Mouse (Mus musculus) hindbrain, postnatal 0 days (tissue): Measurements from ENCODE around the gene Txndc15. TPM values are rescaled to one million over a fixed set of nuclear protein-coding genes. Genes with fewer than 3 reads are reported as not detected.
"Not testable (repeated sequence)": the region's sequence is repeated elsewhere in the genome, so short reads cannot be mapped to it uniquely, and the experiment has no call there.

Experiments used
- ATAC-seq: fragments of 200-750 bp; cut with Nextera tagmentation; 2 replicates; pipeline ENCODE4 v1.8.0; 2017; ENCODE audit warnings: mild to moderate bottlenecking, moderate TSS enrichment, moderate library complexity
- DNase-seq: peaks from one replicate; pipeline ENCODE4 v3.0.0-alpha.2; 2015; ENCODE audit warnings: low spot score
- H3K27ac ChIP-seq: fragments of 300-500 bp; sonication (generic); 2 replicates; pipeline ENCODE4 v1.5.1; 2014; ENCODE audit warnings: mild to moderate bottlenecking
- H3K27me3 ChIP-seq: fragments of 300-500 bp; sonication (generic); 2 replicates; pipeline ENCODE4 v1.6.1; 2014; ENCODE audit warnings: low read length, mixed read lengths; ENCODE audit not compliant: insufficient read depth
- H3K36me3 ChIP-seq: fragments of 300-500 bp; sonication (generic); 2 replicates; pipeline ENCODE4 v1.6.1; 2014; ENCODE audit warnings: low read length, mixed read lengths; ENCODE audit not compliant: insufficient read depth
- H3K4me1 ChIP-seq: fragments of 300-500 bp; sonication (generic); 2 replicates; pipeline ENCODE4 v1.6.1; 2014; ENCODE audit warnings: antibody characterized with exemption, low read length, mixed read lengths; ENCODE audit not compliant: insufficient read depth
- H3K4me2 ChIP-seq: fragments of 300-500 bp; sonication (generic); 2 replicates; pipeline ENCODE4 v1.6.1; 2014; ENCODE audit warnings: low read depth, mild to moderate bottlenecking, low read length, moderate library complexity, mixed read lengths
- H3K4me3 ChIP-seq: fragments of 300-500 bp; sonication (generic); 2 replicates; pipeline ENCODE4 v1.5.1; 2014; ENCODE audit warnings: low read length
- H3K9ac ChIP-seq: fragments of 300-500 bp; sonication (generic); replicated peaks from 2 replicates; pipeline ENCODE4 v1.6.1; 2014; ENCODE audit warnings: mild to moderate bottlenecking, low read length, moderate library complexity, mixed read lengths
- H3K9me3 ChIP-seq: fragments of 300-500 bp; sonication (generic); 2 replicates; pipeline ENCODE4 v1.6.1; 2016; ENCODE audit warnings: low read length, mixed read lengths
- CTCF ChIP-seq: IDR thresholded peaks from 2 replicates; pipeline ENCODE4 v1.5.1; 2016; ENCODE audit warnings: antibody characterized with exemption, control low read depth, low read depth
- WGBS: fragments of 180-500 bp; shearing (Covaris S2); extraction: QIAGEN DNeasy Blood & Tissue Kit; methylation state at CpG from one replicate; pipeline ENCODE4 v1.1.7; 2014; 5-methylcytosine and 5-hydroxymethylcytosine counted together
- polyA plus RNA-seq: library from polyadenylated mRNA; unstranded; fragments of >200 nt; fragmentation: Nextera tagmentation; extraction: Ambion mirVana; gene quantifications from 2 replicates; pipeline ENCODE4 v1.2.1, GENCODE M21; 2015
- total RNA-seq: library from RNA; depleted of rRNA; stranded (reverse); fragments of >200 nt; gene quantifications from 2 replicates; pipeline ENCODE4 v1.2.3, GENCODE M21; 2014

Txndc15 gene
- total and polyA plus RNA-seq, 2 experiments from 2014 or later, result 113 to 129 TPM

- no peak overlapping the region for H3K27ac ChIP-seq
- no peaks in the 10 kb centered on the region for H3K4me1 ChIP-seq
- 13% methylated on average over 4 of the region's 4 CpGs for WGBS
- DNase-seq (no peak), ATAC-seq (no peak)
- H3K36me3 ChIP-seq, result no peaks in the 10 kb centered on the region
- no peaks in the 10 kb centered on the region for H3K9me3 ChIP-seq
- TF ChIP-seq CTCF, result no peak
- H3K27me3 ChIP-seq, result no peaks in the 10 kb centered on the region
- H3K9ac ChIP-seq, result no peak overlapping the region
- no peak overlapping the region for H3K4me3 ChIP-seq
- no peak overlapping the region for H3K4me2 ChIP-seq
Observed at GRCm38 (mm10) chr13:55687927-55688602, 26.4 kb upstream of the Txndc15 start.

- H3K9me3 ChIP-seq, result no peaks in the 10 kb centered on the region
- peak; percentile 45 for TF ChIP-seq CTCF
- H3K27me3 ChIP-seq, result no peaks in the 10 kb centered on the region
- peak within 1 kb of the TSS; percentile 98 for H3K27ac ChIP-seq
- H3K4me1 ChIP-seq, result peaks cover 15% of the 10 kb centered on the region
- ATAC-seq (peak; percentile 98), DNase-seq (peak; percentile 98)
- no peaks in the 10 kb centered on the region for H3K36me3 ChIP-seq
- H3K4me2 ChIP-seq, result peak within 1 kb of the TSS; percentile 78
- whole genome bisulfite sequencing, result 5% methylated on average over 51 of the region's 51 CpGs
- H3K4me3 ChIP-seq, result peak within 1 kb of the TSS; percentile 85
- peak within 1 kb of the TSS; percentile 99 for H3K9ac ChIP-seq
Observed at GRCm38 (mm10) chr13:55692535-55693242, 21.8 kb upstream of the Txndc15 start, which contains the start of gene B230219D22Rik. Gene B230219D22Rik, plus strand, starts transcription at chr13:55693124.

GRCm38 (mm10) chr13:55693243-55693721, 21.2 kb upstream of the Txndc15 start:
- 1% methylated on average over 37 of the region's 70 CpGs for WGBS
- Histone ChIP-seq H3K27me3 (no peaks in the 10 kb centered on the region), H3K4me2 (peak overlapping the region; percentile 78), H3K27ac (peak overlapping the region; percentile 98), H3K36me3 (no peaks in the 10 kb centered on the region), H3K9ac (peak overlapping the region; percentile 99), H3K4me1 (peaks cover 15% of the 10 kb centered on the region), H3K9me3 (no peaks in the 10 kb centered on the region), H3K4me3 (peak overlapping the region; percentile 85)
- TF ChIP-seq CTCF, result no peak
- peak; percentile 62 for DNase-seq
- peak; percentile 69; the same call in 1 of the 2 replicates for ATAC-seq

DNA sequence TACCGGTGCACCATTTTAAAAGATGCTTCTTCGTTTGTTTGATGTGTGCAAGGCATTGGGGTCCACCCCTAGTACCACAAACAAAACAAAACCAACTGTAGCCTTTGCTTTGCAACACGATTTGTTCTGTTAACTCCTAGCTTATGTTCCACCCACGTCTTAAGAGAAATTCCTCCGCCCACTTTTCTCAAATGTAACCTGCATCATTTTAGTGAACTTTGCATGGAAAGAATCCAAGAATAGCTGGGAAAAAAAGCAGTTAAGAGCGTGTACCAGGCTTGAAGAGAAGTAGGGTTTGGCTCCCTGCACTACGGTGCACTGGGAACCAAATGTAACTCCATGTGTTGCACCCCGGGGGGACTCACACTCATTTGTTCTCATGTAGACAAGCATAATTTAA, 20.3 kb upstream of the Txndc15 start:
- 13% methylated on average over 8 of the region's 8 CpGs for WGBS
- Histone ChIP-seq H3K4me1 (peaks cover 15% of the 10 kb centered on the region), H3K9ac (peak overlapping the region; percentile 99), H3K36me3 (peaks cover 2% of the 10 kb centered on the region; the same call in 1 of the 2 replicates), H3K27me3 (no peaks in the 10 kb centered on the region), H3K4me2 (peak overlapping the region; percentile 78), H3K4me3 (peak overlapping the region; percentile 85), H3K27ac (no peak overlapping the region; the same call in 1 of the 2 replicates), H3K9me3 (no peaks in the 10 kb centered on the region)
- no peak for ATAC-seq
- no peak for TF ChIP-seq CTCF
- DNase-seq, result no peak

GRCm38 (mm10) chr13:55695989-55696388, 18.5 kb upstream of the Txndc15 start:
- not testable (repeated sequence) for ATAC-seq, H3K9ac ChIP-seq, H3K9me3 ChIP-seq, DNase-seq, H3K27me3 ChIP-seq, H3K4me3 ChIP-seq, H3K4me2 ChIP-seq, H3K27ac ChIP-seq
- peaks cover 11% of the 10 kb centered on the region; the same call in 1 of the 2 replicates for H3K36me3 ChIP-seq
- WGBS, result 100% methylated on average over 1 of the region's 3 CpGs
- H3K4me1 ChIP-seq, result peaks cover 15% of the 10 kb centered on the region

- no peak for TF ChIP-seq CTCF
- Histone ChIP-seq H3K9ac (no peak overlapping the region), H3K9me3 (no peaks in the 10 kb centered on the region), H3K36me3 (peaks cover 24% of the 10 kb centered on the region; the same call in 1 of the 2 replicates), H3K27ac (no peak overlapping the region), H3K4me2 (no peak overlapping the region), H3K4me3 (no peak overlapping the region), H3K27me3 (no peaks in the 10 kb centered on the region), H3K4me1 (no peaks in the 10 kb centered on the region)
- ATAC-seq (no peak), DNase-seq (no peak)
- WGBS, result 86% methylated on average over 4 of the region's 4 CpGs
Observed at GRCm38 (mm10) chr13:55704301-55704700, 10.1 kb upstream of the Txndc15 start.
